Mouse (Mus musculus) B cell, adult 67 days (primary cell): ENCODE results near the gene Hnrnpc. TPM values are rescaled to one million over a fixed set of nuclear protein-coding genes. Genes with fewer than 3 reads are reported as not detected.

Experiments used
- total RNA-seq, 2 experiments: library from RNA; stranded (reverse); gene quantifications; 4 replicates each; pipeline ENCODE4 v1.2.4; 2023

The Hnrnpc gene
- total RNA-seq: 100 to 1,000 TPM; 383 to 402 TPM

DNA sequence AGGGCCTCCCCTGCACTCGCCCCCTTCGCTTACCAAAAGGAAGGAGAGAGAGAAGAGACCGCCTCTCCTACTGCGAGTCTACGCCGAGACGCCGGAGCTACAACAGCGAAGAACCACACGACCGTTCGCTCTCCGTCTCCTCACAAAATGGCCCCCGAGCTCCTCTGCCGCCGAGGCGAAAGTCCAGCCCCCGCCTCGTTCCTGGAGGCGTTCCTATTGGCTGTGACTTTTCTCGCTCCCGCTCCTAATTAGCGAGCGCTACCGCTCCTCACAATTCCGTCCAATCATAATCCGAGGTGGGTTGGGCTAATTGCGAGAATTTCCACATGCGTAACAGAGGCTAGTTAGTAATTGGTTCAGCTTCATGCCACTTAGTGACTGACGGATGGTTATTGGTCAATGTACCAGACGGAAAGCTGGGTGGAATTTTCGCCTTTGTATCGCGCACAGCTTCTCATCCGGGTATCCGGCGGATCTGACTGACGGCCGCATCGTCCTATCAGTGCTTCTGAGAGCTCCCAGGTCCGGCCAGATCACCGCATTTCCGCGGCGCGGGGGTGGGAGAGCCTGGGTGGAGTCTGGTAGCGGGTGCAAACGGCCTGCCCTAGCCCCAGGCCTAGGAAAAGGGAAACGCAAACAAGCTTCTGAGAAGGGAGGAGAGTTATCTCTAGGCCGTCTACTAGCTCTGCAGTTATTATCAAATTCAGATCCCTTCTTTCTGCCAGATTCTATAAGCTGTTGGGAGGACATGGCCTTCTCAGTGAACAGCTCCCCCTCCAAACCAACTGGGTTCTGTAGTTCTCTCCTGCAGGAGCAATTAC, at the start of gene Hnrnpc:
TSS of gene Hnrnpc (minus strand) at position 173 of the 821 bp plus-strand sequence.

DNA sequence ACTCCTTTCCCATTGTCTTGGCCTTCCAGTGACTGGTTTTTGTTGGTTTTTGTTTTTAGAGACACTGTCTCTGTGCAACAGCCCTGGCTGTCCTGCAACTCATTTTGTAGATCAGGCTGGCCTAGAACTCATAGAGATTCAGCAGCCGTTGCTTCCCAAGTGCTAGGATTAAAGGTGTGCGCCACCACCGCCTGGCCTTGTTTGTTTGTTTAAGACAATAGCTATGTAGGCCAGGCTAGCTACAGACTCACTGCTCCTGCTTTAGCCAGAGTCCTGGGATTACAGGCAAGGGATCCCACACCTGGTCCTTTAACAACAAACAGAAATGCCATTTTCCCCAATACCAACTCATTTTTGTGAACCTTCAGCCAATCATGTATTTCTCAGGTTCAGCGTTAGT, 6.5 kb upstream of the Hnrnpc start, which contains the start of gene Rpgrip1:
TSS of gene Rpgrip1 (plus strand) at position 359 of the 400 bp plus-strand sequence.

GRCm38 (mm10) chr14:52042359-52042758, 61.5 kb downstream of the Hnrnpc start, which contains the start of gene Olfr221:
Olfr221 (minus strand) TSS chr14:52042459.

Other genes with a start within 250 kb of the Hnrnpc start
- 10 to 100 TPM; 54.9 to 75.6 TPM for gene Mettl17, start 219.2 kb downstream of the Hnrnpc start, total RNA-seq
- 1 to 10 TPM in 1 of 2 experiments, under 1 TPM in 1; 0.92 to 1.5 TPM for gene Slc39a2, start 211.1 kb downstream of the Hnrnpc start, total RNA-seq
- gene Ndrg2, start 189.9 kb downstream of the Hnrnpc start, total RNA-seq: not detected
- gene Tppp2, start 185.6 kb downstream of the Hnrnpc start, total RNA-seq: not detected
- not detected for gene Rnase13, start 181.3 kb downstream of the Hnrnpc start, total RNA-seq
- gene Arhgef40, start 119.3 kb downstream of the Hnrnpc start, total RNA-seq: under 1 TPM; 0.74 to 0.93 TPM
- gene Tmem253, start 88.4 kb downstream of the Hnrnpc start, total RNA-seq: 1 to 10 TPM in 1 of 2 experiments, not detected in 1; 1.4 TPM
- 10 to 100 TPM; 10.5 to 15.3 TPM for gene Zfp219, start 83.3 kb downstream of the Hnrnpc start, total RNA-seq
- gene Olfr221, start 61.6 kb downstream of the Hnrnpc start, total RNA-seq: not detected
- 10 to 100 TPM; 43.9 to 52.4 TPM for gene Rpgrip1, start 6.7 kb upstream of the Hnrnpc start, total RNA-seq
- gene Supt16, start 93.4 kb upstream of the Hnrnpc start, total RNA-seq: 10 to 100 TPM; 74.7 to 77.2 TPM
- 100 to 1,000 TPM; 291 to 342 TPM for gene Chd8, start 153.8 kb upstream of the Hnrnpc start, total RNA-seq
- 100 to 1,000 TPM; 110 to 120 TPM for gene Tox4, start 175.1 kb upstream of the Hnrnpc start, total RNA-seq
- gene Rab2b, start 175.5 kb upstream of the Hnrnpc start, total RNA-seq: 10 to 100 TPM; 16.8 to 21.7 TPM
- gene Mettl3, start 201.1 kb upstream of the Hnrnpc start, total RNA-seq: 10 to 100 TPM; 73.7 to 98.8 TPM
- under 1 TPM in 1 of 2 experiments, not detected in 1; 0.09 TPM for gene Sall2, start 224.7 kb upstream of the Hnrnpc start, total RNA-seq